Mouse (Mus musculus): ENCODE results near the gene Lpar3.
A peak's percentile ranks its signal among the peaks of the same experiment; 100 is the strongest.

The Lpar3 gene

GRCm38 (mm10) chr3:146220776-146221486 is at the start of gene Lpar3:
TSS of gene Lpar3 (plus strand) at chr3:146220963.
- DNase-seq (ENCODE audit: low spot score in 2 of 2): peak; percentile 11 to 23

GRCm38 (mm10) chr3:146173030-146173429 is 47.7 kb upstream of the Lpar3 start:
- DNase-seq (ENCODE audit: low spot score in 2 of 2): no peak

GRCm38 (mm10) chr3:146174215-146174614 is 46.5 kb upstream of the Lpar3 start:
- no peak for DNase-seq (ENCODE audit: low spot score in 2 of 2)

GRCm38 (mm10) chr3:146177295-146177694 is 43.5 kb upstream of the Lpar3 start:
- DNase-seq (ENCODE audit: low spot score in 2 of 2): no peak

- DNase-seq (ENCODE audit: low spot score in 2 of 2): peak; percentile 81 to 87
Observed at GRCm38 (mm10) chr3:146177748-146178582, 42.8 kb upstream of the Lpar3 start.

GRCm38 (mm10) chr3:146180341-146180740 is 40.4 kb upstream of the Lpar3 start:
- no peak for DNase-seq (ENCODE audit: low spot score in 2 of 2)

GRCm38 (mm10) chr3:146180986-146181385 is 39.8 kb upstream of the Lpar3 start:
- DNase-seq (ENCODE audit: low spot score in 2 of 2): peak; percentile 5 to 20

GRCm38 (mm10) chr3:146184992-146185657 is 35.6 kb upstream of the Lpar3 start:
- DNase-seq (ENCODE audit: low spot score in 2 of 2): peak; percentile 54 to 82

- no peak for DNase-seq (ENCODE audit: low spot score in 2 of 2)
Observed at GRCm38 (mm10) chr3:146186033-146186432, 34.7 kb upstream of the Lpar3 start.

GRCm38 (mm10) chr3:146189933-146190332 is 30.8 kb upstream of the Lpar3 start:
- no peak for DNase-seq (ENCODE audit: low spot score in 2 of 2)

- no peak for DNase-seq (ENCODE audit: low spot score in 2 of 2)
Observed at GRCm38 (mm10) chr3:146192507-146192906, 28.3 kb upstream of the Lpar3 start.

GRCm38 (mm10) chr3:146195153-146195552 is 25.6 kb upstream of the Lpar3 start:
- no peak for DNase-seq (ENCODE audit: low spot score in 2 of 2)

- DNase-seq (ENCODE audit: low spot score in 2 of 2): no peak
Observed at GRCm38 (mm10) chr3:146196301-146196700, 24.5 kb upstream of the Lpar3 start.

- DNase-seq (ENCODE audit: low spot score in 2 of 2): no peak
Observed at GRCm38 (mm10) chr3:146196780-146197743, 23.7 kb upstream of the Lpar3 start.

GRCm38 (mm10) chr3:146197785-146198184 is 23.0 kb upstream of the Lpar3 start:
- no peak for DNase-seq (ENCODE audit: low spot score in 2 of 2)

GRCm38 (mm10) chr3:146198803-146199481 is 21.8 kb upstream of the Lpar3 start:
- DNase-seq (ENCODE audit: low spot score in 2 of 2): no peak

GRCm38 (mm10) chr3:146199486-146199885 is 21.3 kb upstream of the Lpar3 start:
- no peak for DNase-seq (ENCODE audit: low spot score in 2 of 2)

- no peak for DNase-seq (ENCODE audit: low spot score in 2 of 2)
Observed at GRCm38 (mm10) chr3:146204375-146204774, 16.4 kb upstream of the Lpar3 start.

- DNase-seq (ENCODE audit: low spot score in 2 of 2): no peak
Observed at GRCm38 (mm10) chr3:146205305-146205704, 15.5 kb upstream of the Lpar3 start.

- no peak for DNase-seq (ENCODE audit: low spot score in 2 of 2)
Observed at GRCm38 (mm10) chr3:146206635-146207034, 14.1 kb upstream of the Lpar3 start.

GRCm38 (mm10) chr3:146207440-146207839 is 13.3 kb upstream of the Lpar3 start:
- no peak for DNase-seq (ENCODE audit: low spot score in 2 of 2)

All from frontal cortex, postnatal 36 days (tissue).